Mouse (Mus musculus) right cerebral cortex, postnatal 25 days (tissue): Measurements from ENCODE around the gene Guca2a.

Source experiments
- DNase-seq: peaks from one replicate; pipeline ENCODE4 v3.0.0; 2022

Guca2a gene

GRCm38 (mm10) chr4:119657011-119657410 is 19.5 kb downstream of the Guca2a start:
- DNase-seq: no peak

DNA sequence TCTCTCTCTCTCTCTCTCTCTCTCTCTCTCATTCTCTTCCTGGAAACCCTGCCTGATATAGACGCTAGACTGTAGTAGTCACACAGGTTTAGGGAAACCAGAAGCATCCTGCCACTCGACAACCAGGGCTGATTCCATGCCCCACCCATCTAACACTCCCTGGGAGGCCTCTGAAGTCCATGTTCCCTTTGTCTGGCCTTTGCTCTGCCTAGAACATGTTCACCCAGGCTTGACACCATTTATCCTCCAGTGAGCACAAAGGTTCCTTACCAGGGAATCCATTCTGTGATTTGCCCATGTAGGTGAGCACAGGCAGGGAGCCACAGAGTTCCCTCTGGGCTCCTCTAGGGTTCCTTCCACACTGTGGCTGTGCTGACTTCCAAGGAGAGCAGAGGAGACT is 20.7 kb downstream of the Guca2a start:
- DNase-seq: no peak

DNA sequence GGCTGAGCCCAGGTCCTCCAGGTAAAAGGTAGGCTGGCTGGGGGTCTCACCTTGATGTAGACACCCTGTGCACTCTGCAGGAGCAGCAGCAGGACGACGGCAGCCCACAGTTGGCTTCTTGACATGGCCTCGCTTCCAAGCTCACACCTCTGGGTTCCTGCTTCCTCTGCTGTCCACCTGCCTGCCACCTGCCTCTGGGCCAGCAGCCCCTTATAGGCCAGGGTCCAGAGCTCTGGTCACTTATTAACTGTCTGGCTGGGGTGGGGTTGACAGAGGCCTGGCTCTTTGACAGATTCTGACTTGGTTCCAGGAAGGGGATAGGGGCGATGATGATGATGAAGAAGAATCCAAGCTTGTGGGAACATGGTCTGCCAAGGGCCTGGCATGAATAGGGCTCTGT is 21.2 kb downstream of the Guca2a start, which contains the start of gene Guca2b:
Gene Guca2b (minus strand): TSS at position 224 of the 400 bp plus-strand sequence.
- DNase-seq: no peak

DNA sequence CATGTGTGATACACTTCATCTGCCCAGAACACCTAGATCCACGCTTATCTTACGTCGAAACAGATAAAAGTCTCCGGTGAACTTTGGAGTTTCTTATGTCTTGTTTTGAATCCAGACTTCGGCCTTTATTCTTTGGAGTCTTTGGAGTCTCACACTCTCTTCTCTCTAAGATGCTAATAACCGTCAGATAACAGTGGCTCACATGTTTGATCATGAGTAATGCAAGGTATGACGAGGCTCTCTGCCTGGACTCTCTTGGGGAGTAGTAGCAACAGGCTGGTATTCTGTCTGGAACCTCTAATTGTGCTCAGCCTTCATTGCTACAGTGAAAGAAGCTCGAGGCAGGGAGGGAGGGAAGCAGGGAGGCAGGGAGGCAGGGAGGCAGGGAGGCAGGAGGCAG is 22.5 kb downstream of the Guca2a start:
- DNase-seq: no peak

DNA sequence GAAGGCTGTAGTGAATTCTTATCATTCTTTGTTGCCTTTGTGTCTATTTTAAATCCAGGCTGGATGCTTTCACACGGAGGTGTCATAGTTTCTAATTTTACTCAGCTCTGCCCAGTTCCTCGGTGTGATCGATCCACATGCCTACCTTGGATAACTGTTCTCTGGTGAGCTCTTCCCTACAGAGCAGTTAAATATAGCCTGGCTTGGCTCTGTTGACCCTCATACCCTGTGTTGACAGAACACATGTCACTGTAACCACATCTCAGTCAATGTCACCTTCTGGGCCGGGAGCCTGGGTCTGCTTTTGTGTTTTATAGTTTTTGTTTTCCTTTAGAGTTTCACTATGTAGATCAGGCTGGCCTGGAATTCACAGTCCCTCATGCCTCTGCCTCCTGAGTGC is 24.6 kb downstream of the Guca2a start:
- DNase-seq: no peak

GRCm38 (mm10) chr4:119662976-119663375 is 25.5 kb downstream of the Guca2a start:
- peak; percentile 16 for DNase-seq

GRCm38 (mm10) chr4:119663409-119664095 is 26.0 kb downstream of the Guca2a start:
- DNase-seq: no peak

GRCm38 (mm10) chr4:119665166-119665565 is 27.7 kb downstream of the Guca2a start:
- no peak for DNase-seq

DNA sequence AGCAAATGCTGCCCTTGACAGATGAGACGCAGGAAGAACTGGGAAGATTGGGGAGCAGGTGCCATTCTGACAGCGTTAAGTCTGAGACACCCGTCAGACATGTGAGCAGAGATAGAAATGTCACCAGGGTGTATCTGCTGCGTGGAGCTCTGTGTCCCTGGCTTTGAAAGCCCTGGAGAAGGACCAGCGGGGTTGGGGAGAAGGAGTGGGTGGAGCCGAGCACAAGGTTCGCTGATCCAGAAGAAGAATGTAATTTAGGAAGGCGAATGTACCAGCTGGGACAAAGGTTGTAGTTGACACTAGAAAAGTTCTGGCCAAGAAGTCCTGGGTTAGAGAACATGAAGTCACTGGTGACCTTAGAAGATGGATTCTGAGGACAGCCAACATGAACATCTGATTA is 28.6 kb downstream of the Guca2a start:
- no peak for DNase-seq

- no peak for DNase-seq
Observed at GRCm38 (mm10) chr4:119667454-119667853, 29.9 kb downstream of the Guca2a start.

GRCm38 (mm10) chr4:119668185-119668584 is 30.7 kb downstream of the Guca2a start:
- no peak for DNase-seq

DNA sequence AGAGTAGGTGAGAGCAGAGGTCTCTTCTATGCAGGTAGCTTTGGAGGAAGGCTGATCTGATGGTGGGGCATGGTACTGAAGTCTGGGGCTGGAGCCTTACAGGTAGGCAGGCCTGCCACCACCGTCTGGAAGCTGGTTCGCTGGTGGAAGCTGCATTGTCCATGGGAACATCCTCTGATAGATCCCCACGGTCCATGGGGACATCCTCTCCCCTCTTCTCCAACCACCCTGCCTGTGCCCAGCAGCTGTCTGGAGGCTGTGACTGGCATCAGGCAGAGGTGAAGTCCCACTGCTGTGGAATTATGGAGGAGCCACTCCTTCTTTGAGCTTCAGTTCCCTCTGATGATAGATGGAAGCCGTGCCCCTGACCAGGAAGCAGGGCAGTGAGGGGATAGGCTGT is 31.1 kb downstream of the Guca2a start:
- no peak for DNase-seq

GRCm38 (mm10) chr4:119669356-119670209 is 32.1 kb downstream of the Guca2a start:
- no peak for DNase-seq

- no peak for DNase-seq
Observed at GRCm38 (mm10) chr4:119670210-119670555, 32.7 kb downstream of the Guca2a start.

DNA sequence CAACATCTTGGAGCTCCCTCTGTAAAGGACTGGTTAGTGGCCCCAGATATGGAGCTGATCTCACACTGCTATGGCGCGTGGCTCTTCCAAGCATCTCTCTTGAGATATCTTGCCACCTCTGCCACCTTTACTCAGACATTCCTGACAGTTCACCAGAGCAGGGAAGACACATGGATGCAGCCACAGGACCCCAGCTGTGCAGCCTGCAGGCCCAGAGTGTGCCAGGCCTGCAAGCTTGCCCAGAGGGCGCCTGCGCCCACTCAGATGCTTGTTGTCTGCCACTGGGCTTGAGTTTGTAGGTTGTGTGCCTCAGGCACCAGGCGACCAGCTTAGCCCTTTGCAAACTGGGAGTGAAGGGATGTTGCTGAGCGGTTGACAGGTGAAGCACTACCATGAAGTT is 33.2 kb downstream of the Guca2a start:
- no peak for DNase-seq

DNA sequence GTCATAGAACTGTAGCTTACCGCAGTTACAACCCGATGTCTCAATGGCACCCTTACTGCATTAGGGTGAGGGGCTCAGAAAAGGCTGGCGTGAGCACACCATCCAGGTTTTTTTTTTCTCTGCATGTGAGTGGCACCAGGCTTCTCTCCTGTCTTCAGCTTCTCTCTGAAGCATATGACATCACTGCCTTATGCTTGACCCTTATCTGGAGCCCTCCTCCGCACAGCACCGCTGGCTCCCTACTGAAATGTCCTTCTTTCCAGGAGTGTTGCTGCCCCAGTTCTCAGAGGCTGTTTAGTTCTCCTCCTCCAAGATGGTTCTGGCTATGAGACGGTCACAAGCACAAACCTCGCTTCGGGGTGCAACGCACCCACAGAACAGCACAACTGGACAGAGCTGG is 33.7 kb downstream of the Guca2a start:
- no peak for DNase-seq

GRCm38 (mm10) chr4:119672685-119673084 is 35.2 kb downstream of the Guca2a start:
- DNase-seq: peak; percentile 22

- DNase-seq: no peak
Observed at GRCm38 (mm10) chr4:119682596-119682995, 45.1 kb downstream of the Guca2a start.

DNA sequence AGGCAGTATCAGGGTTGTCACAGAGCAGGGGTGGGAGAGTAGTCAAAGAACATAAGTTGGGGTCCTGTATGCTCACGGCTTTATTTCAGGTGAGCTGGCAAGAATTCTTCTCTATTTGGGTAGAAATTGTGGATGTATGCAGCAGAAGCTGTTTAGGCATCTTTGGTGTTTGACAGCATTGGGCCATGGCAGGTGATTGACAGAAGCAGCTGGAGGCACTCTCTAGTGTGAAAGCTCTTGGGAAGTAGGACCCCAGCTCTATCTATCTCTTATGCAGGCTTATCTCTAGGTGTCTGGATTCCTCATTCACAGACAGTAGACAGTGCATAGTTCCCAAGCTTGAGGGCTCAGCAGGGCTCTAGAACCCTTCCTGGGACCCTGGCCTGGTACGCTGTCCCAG is 48.2 kb downstream of the Guca2a start:
- DNase-seq: no peak
